Mouse (Mus musculus): ENCODE measurements around the gene Gclm.
"Not testable (repeated sequence)": the region's sequence is repeated elsewhere in the genome, so short reads cannot be mapped to it uniquely, and the experiment has no call there.

The Gclm gene

DNA sequence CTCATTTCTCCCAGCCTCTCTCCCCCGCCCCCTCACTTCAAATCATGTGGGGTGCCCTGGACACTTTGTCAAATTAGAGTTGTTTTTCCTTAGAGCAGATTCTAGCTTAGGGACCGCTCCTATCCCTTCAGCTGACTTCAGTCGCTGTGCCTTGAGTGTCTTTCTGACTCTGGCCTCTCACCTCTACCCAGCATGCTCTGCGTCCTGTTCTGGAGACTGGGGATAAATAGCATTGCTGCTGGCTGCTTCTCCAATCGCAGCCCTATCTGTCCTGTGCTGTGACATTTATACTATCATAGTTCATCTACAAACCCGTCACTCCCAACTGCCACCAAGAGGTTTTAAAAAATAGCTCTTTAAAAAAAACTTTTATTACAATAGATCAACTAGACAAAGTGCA is 2.5 kb upstream of the Gclm start:
- DNase-seq (ENCODE audit: low spot score), result no peak

DNA sequence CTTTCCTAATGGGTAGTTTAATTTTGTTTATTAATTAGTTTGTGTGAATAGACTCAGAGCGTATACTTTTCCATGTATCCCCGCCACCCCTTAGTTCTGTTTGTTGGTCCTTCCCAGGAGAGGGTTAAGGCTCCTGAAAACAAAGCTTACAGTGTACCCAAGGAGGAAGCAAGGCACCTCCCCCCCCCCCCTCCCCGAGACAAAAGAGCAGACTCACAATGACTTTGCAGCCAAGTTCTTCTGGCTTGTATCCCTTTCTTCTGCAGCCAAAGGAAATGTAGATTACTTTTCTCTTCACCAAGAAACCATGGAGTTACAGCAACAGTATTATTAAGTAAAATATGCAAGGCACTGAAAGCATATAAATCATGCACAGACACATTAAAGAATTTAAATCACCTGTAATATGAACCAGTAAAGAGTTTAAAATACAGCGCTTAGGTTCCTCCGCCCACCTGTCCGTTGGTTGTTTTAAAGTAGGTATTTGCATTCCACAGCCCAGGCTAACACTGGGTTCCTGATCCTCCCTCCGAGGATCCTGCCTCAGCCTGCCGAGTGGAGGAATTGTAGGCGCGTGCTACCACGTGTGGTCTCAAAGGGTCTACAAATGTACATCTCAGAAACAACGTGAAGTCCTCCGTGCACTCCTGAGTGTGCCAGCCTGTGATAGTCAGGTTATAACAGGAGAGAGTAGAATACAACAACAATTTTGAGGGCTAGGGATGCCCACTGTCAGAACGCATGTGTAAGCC is 1.8 kb upstream of the Gclm start:
- DNase-seq (ENCODE audit: low spot score), result no peak

DNA sequence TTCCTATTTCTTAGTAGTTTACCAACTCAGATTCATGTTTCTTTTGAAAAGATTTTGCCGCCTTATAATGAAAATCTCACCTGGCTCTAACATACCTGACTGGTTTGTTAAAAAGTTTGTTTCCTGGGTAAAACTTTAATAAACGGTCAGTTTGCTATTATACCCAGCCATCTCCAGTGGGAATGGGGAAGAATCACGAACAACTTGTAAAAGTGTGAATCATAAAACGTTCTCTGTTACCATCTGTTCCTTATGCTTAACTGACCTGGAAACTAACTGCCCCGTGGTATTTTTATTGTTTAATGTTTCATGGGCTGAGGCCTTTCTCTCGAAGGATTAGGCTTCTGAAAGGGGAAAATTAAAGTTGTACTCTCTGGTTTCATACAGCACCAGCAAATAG is 598 bp upstream of the Gclm start:
- no peak for DNase-seq (ENCODE audit: low spot score)

DNA sequence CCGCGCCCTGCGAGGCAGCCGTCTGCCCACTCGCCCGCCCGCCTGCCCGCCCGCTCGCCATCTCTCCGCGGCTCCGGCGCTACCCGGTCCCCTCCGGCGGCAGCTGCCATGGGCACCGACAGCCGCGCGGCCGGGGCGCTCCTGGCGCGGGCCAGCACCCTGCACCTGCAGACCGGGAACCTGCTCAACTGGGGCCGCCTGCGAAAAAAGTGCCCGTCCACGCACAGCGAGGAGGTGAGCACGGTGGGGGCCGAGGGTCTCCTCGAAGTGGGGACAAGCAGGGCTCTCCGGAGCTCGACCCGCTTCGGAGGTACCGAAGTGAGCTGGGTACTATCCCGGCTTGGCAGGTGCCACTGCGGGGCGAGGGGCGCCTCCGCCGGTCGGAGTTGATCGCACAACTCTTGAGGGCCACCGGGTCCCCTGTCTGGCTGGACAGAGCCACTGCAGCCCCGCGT is 548 bp downstream of the Gclm start:
- DNase-seq (ENCODE audit: low spot score), result no peak

DNA sequence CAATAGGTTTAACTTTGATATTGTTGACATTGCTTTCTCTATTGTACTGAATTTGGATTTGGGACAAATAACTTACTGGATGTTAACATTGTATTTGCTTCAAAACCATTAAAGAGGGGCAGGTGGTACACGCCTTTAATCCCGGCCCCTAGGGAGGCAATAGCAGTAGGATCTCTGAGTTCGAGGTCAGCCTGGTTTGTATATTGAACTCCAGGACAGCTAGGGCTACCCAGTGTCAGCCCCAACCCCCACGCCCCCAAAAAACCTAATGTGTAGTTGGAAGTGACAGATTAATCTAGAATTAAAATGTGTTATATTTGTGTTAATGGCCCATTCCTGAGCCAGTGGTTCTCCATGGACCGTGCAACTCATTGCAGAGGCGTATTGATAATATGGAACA is 1.0 kb downstream of the Gclm start:
- DNase-seq (ENCODE audit: low spot score), result no peak

DNA sequence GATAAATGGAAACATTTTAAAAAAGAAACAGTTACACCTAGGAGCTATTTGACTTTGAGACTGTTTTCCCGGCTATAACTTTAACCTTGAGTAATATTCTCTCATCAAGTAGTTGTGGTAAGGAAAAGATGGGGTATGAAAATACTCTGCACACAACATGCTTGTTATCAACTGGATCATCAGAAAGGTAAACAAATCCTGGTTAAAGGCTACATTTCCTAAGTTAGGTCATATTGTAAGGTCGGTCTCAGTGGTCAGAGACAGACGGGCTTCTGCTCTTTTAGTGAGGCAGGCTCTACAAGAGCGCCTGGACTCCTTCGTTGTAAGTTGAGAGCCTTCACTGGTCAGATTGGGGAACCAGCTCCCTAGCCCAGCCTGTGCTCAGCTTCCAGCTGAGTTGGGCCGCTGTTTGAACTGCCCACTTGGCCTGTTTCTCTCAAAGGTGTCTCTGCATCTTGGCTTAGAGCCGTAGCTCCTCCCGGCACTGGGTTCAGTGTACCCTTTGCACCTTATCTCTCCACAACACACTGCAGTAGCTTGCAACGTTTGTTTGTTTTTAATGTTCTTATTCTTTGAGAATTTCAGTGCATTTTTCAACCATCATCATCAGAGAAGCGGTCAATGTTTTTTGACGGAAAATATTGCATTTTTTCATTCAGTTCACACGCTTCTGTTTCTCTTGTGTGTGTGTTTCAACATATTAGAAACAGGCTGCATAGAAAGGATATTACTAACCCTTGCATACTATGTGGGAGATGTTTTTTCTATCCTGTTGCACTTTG is 1.8 kb downstream of the Gclm start:
- DNase-seq (ENCODE audit: low spot score), result no peak

DNA sequence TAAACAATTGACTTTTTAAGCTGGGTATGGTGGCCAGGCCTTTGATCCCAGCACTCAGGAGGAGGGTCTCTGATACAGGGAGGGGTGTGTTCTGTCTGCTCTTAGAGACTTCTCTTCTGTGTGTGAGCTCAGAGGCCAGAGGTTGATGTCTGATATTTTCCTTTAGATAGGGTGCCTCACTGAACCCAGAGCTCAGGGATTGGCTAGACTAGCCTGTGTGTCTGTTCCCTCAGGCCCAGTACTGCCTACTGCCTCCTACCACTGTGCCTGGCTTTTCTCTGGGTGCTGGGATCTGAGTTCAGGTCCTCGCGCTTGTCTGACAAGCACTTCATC is 2.4 kb downstream of the Gclm start:
- DNase-seq (ENCODE audit: low spot score), result no peak

DNA sequence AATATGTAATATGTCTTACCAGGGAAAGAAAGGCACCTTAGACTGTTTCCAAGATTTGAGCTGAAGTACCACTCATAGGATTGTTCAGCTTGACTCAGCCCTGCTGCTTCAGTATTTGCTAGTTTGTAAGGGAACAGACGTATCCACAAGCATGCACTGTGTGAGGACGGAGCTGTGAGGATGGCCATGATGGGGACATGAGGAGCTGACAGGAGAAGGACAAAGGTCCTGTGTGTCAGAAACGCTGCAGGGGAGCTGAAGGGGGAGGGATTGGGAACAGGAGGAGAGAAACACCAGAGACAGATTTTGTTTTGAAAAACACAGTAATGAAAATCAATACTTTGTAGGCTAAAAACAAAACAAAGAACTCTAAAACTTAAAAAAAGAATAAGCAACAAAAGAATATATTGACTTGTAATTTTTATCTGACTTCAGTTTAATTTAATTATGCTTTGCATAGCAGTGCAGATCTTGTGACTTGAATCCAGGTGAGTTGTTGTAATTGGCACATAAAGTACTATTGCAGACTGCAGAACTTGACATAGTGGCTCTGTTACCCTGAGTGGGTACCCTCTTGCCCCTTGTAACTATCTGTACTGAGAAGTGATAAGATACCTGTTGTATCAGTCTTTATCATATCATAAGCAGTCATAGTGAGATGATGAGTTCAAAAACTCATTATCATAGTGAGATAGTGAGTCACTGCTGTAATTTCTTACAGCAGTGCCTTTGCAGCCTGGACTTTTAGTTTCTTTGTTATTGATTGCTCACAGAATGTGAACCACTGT is 7.3 kb downstream of the Gclm start:
- DNase-seq (ENCODE audit: low spot score), result no peak

DNA sequence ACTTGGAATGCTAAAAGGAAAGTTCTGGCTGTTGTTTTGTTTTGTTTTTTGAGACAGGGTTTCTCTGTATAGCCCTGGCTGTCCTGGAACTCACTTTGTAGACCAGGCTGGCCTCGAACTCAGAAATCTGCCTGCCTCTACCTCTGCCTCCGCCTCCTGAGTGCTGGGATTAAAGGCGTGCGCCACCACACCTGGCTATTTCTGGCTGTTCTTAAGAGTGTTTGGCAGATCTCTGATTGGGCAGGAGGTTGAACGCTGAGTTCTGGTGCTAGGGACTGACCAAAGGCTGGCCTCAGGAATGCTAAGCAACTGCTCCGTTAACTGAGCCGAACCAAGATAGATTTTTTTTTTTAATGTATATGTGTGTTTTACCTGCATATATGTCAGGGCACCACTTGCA is 8.7 kb downstream of the Gclm start:
- DNase-seq (ENCODE audit: low spot score), result not testable (repeated sequence)

DNA sequence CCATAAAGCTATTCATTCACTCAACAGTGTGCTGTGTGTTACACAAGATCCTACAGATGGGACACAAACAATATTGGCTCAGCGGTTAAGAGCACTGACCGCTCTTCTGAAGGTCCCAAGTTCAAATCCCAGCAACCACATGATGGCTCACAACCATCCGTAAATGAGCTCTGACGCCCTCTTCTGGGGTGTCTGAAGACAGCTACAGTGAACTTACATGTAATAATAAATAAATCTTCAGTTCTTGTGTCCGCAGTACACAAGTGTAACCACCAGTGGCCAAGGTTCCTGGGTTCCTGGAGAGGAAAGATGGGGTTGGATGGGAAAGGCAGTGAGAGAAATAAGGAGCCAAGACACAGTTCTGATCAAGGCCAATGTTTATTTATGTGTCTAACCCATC is 24.6 kb downstream of the Gclm start:
- no peak for DNase-seq (ENCODE audit: low spot score)

DNA sequence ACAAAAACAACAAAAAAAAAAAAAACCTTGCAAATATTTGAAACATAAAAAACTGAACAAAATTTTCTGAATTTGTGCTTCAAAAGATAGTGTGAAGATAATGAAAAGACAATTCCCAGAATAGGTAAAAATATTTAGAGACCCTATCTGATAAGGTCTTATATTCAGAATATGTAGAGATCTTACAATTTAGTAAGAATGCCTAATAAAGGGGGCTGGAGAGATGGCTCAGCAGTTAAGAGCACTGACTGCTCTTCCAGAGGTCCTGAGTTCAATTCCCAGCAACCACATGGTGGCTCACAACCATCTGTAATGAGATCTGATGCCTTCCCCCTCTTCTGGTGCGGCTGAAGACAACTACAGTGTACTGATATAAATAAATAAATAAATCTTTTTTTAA is 27.2 kb downstream of the Gclm start:
- DNase-seq (ENCODE audit: low spot score), result not testable (repeated sequence)

DNA sequence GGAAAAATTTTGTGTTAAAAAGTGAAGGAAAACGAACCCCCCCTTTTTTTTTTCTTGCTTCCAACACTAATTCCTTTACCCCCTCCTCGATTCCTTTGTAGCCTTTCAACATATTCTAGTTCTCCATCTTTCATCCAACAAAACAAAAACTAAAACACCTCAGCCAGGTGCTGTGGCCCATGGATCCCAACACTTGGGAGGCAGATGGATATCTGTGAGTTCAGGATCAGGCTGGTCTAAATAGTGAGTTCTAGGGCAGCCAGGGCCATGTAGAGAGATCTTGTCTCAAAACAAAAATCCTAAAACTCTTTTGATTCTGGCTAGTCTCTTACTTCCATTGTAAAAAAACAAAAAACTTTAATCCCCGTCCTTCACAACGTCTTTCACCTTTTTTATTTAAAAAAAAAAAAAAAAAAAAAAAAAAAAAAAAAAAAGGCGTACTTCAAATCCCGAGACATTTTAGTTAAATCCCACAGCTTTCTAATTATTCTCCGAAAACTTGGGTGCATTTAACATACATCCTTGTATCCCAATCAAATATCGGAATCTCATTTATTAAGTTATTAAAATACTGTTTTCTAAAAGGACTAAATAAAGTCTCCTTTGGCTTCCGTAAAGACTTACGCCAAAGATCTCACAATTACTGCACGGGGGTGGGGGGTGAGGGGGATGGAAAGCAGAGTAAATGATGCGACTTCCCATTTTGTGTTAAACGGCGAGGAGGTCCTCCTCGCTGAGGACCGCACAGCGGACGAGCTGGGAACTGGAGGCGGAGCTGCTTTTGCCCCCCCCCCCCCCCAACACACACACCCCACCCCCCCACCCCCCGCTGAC is 28.3 kb downstream of the Gclm start:
- no peak for DNase-seq (ENCODE audit: low spot score)

DNA sequence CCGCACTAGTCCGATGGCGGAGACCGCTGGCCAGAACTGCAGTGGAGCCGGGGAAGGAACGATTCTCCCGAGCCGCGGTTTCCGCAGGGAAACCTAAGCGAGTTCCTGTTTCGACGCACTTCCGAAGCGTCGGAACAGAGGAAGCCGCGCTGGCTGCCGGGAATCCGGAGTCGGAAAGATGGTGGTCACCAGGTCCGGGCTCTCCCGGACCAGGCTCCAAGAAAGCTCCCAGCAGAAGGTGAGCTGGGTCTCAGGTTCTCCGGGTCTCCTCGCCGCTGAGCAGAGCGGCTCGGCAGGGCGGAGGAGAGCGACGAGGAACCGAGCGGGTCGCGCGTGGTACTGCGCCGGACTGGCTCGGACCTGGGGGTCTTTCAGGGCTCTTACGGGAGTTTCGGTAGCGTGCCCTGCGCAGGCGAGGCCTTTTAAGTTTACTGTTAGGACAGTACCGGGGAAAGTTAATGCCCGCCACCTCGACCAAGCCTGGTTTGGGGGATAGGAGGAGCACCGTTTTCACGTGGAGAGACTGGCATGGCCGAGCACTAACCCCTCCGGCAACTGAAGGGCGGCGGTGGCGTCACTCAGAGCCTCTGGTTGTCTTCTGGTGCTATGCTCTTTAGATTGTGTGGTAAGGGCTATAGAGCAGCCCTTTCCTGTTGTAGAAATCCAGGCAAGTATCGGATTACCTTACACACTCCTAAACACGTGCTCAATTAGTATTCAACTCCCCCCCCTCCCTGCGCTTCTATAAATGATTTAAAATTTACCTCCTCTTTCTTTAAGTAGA is 29.1 kb downstream of the Gclm start, which contains the start of gene Dnttip2:
TSS of gene Dnttip2 (plus strand) at position 148 of the 784 bp plus-strand sequence.
- DNase-seq (ENCODE audit: low spot score), result peak; percentile 77

DNA sequence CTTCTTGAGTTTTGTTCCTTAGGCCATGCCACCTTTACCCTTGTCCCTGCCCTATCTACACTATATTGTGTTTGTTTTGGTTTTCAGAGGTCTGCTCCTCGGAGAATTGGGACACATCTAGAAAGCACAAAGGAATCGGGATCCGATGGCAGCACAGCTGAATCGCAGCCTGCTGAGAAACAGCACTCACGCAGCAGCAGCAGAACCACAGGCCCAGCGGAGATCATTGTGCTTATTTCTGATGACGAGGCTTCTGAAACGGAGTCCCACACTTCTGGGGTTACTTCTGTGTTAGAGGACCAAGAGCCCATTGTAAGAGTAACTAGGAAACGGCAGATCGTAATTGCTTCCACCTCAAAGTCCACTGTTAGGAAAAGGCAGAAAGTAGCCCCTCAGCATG is 29.8 kb downstream of the Gclm start:
- no peak for DNase-seq (ENCODE audit: low spot score)

DNA sequence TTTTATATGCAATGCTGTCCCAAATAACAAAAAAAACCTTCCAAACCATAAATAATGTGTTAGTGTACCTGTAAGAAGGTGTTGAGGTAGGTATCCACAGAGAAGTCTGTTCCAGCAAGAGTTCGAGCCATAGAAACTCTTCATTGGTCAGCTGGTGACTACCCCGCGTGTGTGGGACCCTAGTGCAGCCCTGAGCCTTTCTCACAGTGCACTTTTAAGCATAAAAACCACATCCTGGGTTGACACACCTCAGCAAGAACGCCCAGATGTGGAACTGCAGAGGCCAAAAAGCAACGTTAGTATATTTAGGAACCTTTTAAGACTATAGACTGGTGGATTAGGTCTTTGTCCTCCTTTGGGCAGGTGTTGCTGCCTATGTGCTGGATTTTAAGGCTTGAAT is 41.8 kb downstream of the Gclm start:
- no peak for DNase-seq (ENCODE audit: low spot score)

DNA sequence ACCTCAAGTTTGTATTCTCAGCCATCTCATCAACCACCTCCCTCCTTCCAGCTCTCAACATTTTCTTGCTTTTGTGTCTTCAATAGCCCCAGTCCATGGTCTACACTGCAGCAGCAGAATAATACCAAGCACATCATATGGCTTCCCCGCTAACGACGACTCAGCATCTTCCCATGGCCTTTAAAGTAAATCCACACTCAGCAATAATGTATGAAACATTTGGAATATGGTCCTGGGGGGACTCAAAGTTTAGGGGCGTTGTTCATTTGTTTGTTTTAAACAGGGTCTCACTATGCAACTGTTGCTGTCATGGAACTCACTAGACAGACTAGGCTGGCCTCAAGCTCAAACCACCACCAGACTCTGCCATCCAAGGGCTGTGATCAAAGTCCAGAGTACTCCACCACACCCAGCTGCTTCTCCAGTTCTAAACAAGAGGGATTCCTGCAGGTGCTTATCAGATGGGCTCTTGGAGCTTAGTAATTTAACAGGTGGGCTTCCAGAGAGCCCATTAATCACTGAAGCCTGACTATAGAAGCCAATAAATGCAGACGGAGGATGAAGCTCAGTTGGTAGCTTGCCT is 43.3 kb downstream of the Gclm start:
- DNase-seq (ENCODE audit: low spot score), result no peak

DNA sequence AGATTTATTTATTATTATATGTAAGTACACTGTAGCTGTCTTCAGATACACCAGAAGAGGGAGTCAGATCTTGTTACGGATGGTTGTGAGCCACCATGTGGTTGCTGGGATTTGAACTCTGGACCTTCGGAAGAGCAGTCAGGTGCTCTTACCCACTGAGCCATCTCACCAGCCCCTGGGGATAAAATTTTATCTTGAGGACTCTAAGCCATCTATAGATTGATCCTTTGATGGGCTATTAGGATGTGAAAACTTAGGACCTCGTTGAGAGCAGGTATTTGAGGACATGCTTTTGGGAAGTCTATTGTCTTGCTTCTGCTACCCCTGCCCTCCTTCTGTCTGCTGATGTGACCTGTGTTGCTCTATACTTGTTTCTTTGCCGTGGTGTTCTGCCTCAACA is 44.0 kb downstream of the Gclm start:
- not testable (repeated sequence) for DNase-seq (ENCODE audit: low spot score)

DNA sequence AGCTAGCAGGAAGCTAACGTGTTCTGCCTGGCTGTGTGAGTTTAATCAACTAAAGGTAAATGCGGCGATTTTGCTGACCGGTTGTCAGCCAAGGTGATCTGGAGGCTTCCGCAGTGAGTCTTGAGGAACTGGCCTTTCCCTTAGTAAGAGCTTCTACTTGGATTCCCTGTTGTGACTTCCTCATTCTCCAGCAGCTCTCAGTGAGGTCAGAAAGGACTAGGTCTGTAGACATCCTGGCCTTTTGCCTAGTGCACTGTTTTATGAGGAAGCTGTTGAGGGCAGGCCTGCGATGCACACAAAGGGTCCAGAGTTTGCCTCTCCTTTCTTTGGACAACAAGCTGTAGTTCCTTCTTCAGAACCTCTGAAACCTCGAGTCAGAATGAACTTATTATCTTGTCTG is 45.3 kb downstream of the Gclm start:
- DNase-seq (ENCODE audit: low spot score), result no peak

DNA sequence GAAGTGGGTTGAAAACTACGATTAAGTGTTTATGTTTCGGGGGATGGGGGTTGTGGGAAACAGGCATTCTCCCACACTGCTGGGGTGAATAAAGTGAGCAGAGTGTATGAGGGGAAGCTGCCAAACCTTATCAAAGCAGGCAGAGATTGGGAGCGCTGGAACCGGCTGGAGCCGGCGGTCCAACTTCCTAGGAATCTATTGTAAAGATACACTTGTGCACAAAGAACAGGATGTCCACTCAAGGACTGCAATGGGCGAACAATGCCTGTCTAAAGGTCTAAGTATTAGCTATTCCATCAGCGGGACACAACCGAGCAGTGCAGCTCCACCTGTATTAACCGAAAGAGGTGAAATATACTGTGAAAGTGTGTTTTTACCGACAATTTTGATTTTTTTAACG is 46.5 kb downstream of the Gclm start:
- DNase-seq (ENCODE audit: low spot score), result no peak

DNA sequence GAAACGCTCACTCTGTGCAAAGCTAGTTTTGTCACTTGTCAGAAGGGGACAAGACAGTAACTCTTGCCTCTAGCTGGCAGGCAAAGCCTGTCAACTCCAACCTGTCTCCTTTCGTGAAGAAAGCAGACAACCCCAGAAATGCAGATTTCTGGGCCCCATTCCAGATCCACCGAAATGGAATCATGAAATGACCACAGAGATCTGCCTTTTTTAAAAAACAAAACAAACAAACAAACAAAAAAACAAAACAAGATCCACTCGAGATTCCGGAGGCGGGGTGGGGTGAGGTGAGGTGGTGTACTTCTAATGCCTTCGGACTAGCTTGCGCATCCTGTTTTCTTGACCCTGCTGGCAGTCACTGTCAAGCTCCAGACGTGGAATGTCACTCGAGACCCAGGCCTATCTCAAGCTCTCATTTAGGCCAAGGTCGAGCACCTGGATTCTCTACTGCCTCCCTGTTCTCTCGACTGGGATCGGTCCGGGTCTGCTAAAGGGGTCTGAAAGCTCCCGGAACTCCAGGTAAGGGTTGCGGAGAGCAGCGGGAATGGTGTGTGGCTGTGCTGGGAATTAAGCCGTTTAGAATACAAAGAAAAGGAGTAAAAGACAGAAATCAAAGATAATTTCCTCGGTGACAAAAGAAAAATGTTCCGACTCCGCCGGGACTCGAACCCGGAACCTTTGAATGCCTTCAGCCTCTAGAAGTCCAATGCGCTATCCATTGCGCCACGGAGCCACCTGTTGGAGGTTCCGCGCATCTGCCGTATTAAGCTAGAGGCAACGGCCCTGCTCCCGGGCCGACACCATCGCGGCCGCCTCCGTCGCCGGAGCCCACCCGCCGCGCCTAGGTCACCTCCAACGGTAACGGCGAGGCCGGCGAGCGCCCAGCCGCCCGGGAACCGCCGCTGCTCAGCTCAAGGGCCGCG is 47.2 kb downstream of the Gclm start:
- peak; percentile 91 for DNase-seq (ENCODE audit: low spot score)

Data from urinary bladder, postnatal 10 days (tissue).